Mouse (Mus musculus) gastrocnemius, postnatal 25 days (tissue): Measurements from ENCODE around the gene Sik3. TPM values are rescaled to one million over a fixed set of nuclear protein-coding genes. Genes with fewer than 3 reads are reported as not detected.

Experiments used
- DNase-seq: peaks from one replicate; pipeline ENCODE4 v3.0.0; 2022
- total RNA-seq, 2 experiments: library from RNA; stranded (reverse); gene quantifications; 1 replicate in 1 of 2; 2 replicates in 1 of 2; pipeline ENCODE4 v1.2.3; 2021

Gene Sik3
- total RNA-seq, 2 experiments from 2014 or later = 34.7 to 38.9 TPM

DNA sequence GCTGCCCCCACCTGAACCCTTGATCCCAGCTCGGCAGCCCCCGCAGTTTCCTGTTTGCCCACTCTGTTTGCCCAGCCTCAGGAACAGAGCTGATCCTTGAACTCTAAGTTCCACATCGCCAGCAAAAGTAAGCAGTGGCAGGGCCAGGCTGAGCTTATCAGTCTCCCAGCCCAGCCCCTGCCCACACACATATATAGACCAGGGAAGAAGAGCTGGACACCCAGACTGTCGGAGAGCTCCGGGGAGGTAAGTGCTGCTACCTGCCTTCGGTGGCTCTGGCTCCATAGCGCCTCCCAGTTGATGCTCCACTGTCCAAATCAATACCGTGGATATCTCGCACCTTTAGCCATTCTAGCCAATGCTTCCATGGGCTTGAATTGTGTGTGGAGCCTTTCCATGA, 215.9 kb downstream of the Sik3 start, which contains the start of gene Apoa1:
Gene Apoa1, plus strand, starts transcription at position 90 of the 400 bp plus-strand sequence.
- DNase-seq = no peak

- peak; percentile 68 for DNase-seq
Observed at GRCm38 (mm10) chr9:46229573-46230449, 217.2 kb downstream of the Sik3 start.

GRCm38 (mm10) chr9:46230450-46230975, 217.9 kb downstream of the Sik3 start:
- no peak for DNase-seq

GRCm38 (mm10) chr9:46235196-46235595, 222.6 kb downstream of the Sik3 start:
- DNase-seq = no peak

GRCm38 (mm10) chr9:46235596-46235648, 222.8 kb downstream of the Sik3 start, which contains the start of gene Apoc3:
TSS of gene Apoc3 (minus strand) at chr9:46235636.
- no peak for DNase-seq

- DNase-seq = no peak
Observed at GRCm38 (mm10) chr9:46235649-46236048, 223.0 kb downstream of the Sik3 start.

DNA sequence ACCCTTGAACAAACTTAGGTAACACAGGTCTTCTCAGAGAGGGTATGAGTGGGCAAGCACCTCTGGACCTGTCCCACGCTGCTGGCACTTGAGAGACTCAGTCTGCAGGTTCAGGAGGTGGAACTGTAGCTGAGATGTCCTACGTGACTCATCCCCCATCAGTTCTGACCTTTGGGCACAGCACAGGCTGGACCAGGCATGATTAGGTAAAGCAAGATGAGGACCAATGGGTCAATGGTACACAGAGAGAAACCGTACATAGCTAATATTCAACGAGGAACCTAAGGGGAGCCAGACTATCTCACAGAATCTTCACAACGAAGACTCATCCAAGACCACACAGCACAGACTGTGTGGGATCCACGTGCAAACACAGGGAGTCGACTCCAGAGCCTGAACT, 226.2 kb downstream of the Sik3 start:
- DNase-seq = no peak

DNA sequence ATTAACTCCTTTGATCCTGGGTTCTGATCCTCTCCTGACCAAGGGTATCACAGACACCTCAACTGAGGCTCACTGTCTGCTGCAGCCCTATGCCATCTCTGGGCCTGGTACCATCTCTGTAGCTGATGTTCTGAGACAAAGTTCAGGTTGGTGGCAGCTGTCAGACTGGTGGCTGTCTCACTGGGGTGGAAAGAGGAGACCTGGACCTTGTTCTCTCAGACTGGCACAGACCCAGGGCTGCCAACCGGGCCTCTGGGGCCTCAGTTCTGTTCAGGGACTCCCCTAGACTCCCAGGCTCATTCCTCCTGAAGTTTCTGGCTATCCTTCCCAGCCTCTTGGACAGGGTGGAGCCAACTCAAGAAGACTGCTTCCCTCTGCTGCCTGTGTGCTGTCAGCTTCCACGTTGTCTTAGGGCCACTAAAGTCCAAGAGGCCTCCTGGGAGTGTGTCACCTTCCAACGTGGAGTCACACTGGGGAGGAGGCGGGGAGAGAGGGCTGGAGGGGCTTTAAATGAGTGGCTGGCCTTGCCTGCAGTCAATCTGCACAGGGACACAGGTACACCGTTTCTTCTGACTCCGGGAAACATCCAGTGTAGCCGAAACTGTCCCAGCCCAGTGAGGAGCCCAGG, 228.0 kb downstream of the Sik3 start, which contains the start of gene Apoa4:
Gene Apoa4, plus strand, starts transcription at position 171 of the 628 bp plus-strand sequence.
- no peak for DNase-seq

GRCm38 (mm10) chr9:46241818-46242217, 229.2 kb downstream of the Sik3 start:
- DNase-seq = no peak

DNA sequence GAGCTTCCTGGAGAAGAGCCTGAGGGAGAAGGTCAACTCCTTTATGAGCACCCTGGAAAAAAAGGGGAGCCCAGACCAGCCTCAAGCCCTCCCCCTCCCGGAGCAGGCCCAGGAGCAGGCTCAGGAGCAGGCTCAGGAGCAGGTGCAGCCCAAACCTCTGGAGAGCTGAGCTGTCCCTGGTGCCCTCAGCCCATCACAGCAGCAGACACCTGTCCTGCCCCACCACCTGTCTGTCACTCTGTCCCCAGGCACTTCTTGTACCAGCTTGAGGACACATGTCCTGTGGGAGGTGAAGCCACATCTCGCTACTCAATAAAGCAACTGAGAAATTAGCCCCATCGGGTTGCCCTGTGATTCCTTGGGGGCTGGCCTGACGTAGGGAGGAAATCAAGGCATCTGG, 230.5 kb downstream of the Sik3 start:
- DNase-seq = no peak

DNA sequence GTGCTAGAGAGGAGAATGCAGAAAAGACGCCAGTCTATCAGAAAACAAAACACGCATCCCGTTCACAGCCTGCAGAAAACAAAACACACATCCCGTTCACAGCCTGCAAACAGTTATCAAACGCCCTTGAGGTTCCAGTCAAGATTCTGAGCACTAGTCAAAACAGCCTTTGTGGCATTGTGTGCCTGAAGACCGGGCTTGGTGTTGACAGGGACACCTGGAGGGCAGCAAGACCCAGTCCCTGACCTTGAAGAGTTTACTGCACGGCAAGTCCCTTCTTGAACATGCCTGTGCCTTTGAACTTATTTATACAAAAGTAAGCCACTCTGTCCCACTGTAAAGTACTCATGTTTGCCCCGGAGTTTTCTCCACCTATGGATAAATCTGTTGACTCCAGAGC, 231.0 kb downstream of the Sik3 start:
- DNase-seq = no peak

DNA sequence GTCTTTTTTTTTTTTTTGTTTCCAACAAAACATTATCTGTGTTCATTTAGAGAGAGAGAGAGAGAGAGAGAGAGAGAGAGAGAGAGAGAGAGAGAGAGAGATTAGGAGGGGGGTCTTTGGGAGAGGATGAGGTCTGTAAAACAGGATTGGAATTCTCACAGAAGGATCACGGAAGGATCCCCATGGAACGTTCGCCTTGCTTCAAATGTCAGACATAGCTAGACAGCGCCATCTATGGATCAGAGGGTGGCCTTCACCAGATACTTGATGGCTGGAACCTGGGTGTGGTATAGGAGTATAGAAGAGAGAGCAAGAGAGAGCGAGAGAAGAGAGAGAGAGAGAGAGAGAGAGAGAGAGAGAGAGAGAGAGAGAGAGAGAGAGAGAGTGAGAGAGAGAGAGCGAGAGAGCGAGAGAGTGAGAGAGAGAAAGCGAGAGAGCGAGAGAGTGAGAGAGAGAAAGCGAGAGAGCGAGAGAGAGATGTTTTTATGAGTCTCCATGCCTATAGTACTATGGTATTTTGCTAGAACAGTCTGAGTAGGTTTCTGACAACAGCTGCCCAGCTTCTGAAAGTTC, 234.2 kb downstream of the Sik3 start:
- no peak for DNase-seq

GRCm38 (mm10) chr9:46256177-46256576, 243.6 kb downstream of the Sik3 start:
- no peak for DNase-seq

DNA sequence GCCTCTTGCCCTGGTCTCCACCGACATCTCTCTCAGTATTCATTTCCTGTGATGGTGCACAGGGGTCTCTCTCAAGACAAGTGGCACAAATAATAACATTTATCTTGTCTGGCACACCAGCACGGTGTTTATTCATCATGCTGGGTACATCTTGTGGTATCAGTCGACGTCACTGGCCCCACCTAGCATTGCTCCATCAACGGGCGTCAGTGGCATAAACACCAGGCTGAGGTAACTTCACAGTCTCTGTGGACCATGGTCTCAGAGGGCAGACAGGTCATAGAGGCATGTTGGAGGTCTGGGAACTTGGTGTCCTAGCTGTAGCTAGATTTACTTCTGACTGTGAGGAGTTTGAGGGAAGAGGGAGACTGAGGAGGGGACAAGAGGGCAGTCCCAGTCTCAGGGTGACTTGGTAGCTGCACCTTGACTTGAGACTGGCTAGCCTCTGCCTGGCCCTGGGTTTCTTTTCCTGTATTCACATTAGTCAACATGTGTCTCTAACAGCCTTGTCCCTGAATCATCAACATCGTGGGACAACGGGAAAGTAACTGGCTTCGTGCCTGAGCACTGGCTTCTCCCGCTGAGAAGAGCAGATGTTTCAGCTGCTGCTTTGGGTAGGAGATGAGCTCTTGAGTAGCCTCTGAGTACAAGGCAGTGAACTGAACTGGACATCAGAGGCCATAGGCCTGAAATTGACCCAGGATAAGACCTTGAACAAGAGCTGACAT, 244.2 kb downstream of the Sik3 start:
- DNase-seq = no peak

GRCm38 (mm10) chr9:46257546-46257945, 244.9 kb downstream of the Sik3 start:
- no peak for DNase-seq

GRCm38 (mm10) chr9:46259111-46259510, 246.5 kb downstream of the Sik3 start:
- no peak for DNase-seq

GRCm38 (mm10) chr9:46261131-46261530, 248.5 kb downstream of the Sik3 start:
- no peak for DNase-seq

- no peak for DNase-seq
Observed at GRCm38 (mm10) chr9:46268343-46268873, 255.8 kb downstream of the Sik3 start, which contains the start of gene Apoa5. TSS of gene Apoa5 (plus strand) at chr9:46268633.

GRCm38 (mm10) chr9:46269125-46269524, 256.5 kb downstream of the Sik3 start:
- no peak for DNase-seq

DNA sequence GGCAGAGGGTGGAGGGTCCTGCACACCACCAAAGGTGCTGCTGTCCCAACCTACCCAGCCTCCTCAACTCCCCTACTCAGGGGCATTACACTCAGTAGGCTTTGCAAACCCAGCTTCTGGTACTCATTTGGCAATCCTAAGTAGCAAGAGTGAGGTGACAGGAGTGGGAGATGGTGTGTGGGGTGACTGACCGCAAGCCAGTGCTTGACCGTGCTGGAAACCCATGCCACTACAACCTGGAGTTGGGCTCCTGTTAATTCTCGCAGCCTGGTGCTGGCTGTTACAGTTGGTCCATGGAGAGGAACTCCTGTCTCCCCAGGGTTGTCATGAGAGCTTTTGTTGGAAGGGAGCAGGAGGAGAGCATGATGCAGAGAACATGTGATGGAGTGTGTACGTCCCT, 258.2 kb downstream of the Sik3 start:
- no peak for DNase-seq

DNA sequence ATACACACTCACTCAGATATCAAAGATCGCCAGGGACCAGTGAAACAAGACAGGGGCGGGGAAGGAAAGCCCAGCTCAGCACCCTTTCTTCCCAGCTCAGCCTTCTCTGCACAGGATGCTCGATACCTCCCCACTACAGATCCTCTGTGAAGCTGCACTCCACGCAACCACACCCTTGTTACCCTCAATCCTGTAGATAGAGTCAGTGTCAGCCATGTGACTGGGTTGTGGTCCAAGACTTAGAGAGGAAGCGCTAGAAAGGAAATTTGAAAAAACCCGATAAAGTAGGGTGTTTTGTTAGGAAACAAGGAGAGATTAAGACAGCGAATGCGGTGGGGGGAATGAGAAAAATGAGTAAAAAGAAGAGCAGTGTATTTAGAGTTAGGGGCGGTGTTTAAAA, 259.4 kb downstream of the Sik3 start:
- no peak for DNase-seq

- peak; percentile 88 for DNase-seq
Observed at GRCm38 (mm10) chr9:46272677-46273454, 260.2 kb downstream of the Sik3 start, which contains the start of gene Zpr1. TSS of gene Zpr1 (plus strand) at chr9:46273064.
